Mouse (Mus musculus) thymus, postnatal 14 days (tissue): ENCODE data around the gene Spata13.

ENCODE experiments used
- DNase-seq: peaks from one replicate; pipeline ENCODE4 v3.0.0; 2021

The Spata13 gene

DNA sequence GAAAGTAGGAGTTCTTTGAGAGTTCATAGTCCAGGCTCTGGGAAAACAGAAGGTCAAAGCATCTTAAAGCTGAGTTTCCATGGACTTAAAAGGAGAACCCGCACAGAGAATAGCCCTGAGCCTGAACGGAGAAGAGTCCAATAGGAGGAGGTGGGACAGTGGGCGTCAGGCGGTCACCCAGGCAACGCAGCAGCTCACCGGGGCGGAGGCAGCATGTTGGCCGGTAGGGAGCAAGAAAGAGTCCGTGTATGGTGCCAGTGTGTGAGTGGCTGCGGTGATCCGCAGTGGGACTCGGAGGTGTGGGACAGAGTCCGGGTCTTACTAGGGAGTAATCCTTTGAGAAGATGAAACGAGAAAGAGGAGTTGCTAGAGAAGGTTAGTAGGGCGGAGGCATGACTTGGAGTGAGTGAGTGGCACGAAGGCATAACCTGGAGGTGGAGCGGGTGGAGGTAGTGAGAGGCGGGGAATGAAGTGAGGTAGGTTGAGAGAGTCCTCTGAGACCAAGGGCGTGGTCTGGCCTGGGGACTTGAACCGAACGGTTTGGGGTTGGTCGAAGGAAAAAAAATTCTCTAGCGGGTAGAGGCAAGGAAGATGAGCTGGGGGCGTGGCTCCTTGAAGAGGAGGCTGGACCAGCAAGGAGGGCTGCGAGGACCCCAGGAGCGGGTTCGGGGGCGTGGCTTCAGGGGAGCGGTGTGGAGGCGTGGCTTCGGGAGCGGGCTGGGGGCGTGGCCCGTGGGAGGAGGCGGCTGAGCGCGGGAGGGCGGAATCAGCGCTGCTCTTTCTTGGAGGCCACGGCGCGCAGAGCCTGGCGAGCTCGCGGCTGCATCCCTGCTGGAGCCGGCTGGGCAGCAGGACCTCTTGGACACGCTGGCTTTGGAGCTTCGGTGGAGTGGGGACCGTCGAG, at the start of gene Spata13:
TSS of gene Spata13 (plus strand) at position 41 of the 904 bp plus-strand sequence.
- DNase-seq, result peak; percentile 92

DNA sequence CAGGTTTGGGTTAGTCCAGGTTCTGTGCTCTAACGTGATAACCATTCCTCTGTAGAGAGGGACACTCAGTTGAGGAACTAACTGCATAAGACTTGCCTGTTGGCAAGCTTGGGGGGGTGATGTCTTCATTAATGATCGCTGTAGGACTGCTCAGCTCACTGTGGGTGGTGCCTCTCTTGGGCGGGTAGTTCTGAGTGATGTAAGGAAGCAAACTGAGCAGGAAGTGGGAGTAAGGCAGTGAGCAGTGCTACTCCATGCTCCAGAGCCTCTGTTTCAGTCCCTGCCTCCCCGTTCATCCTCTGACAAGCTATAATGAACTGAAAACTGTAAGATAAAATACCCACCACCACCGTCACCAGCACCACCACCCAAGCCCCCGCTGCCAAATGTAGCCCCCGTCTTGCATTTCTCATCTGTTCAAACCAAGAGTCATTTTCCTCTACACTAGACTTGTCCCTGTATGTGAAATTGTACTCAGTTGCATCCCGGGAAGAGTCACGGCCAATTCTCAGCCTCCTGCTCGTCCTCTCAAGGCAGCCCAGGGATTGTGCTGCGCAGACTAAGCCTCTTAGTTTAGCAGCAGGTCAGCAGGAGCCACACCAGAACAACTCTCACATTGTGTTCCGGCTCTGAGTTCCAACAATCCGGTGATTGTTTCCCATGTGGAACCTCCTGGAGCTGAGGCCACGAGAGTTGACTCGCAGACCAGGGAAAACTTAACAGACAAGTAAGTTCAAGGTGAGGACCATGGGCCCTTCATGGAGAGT, 46.9 kb upstream of the Spata13 start:
- DNase-seq, result no peak

DNA sequence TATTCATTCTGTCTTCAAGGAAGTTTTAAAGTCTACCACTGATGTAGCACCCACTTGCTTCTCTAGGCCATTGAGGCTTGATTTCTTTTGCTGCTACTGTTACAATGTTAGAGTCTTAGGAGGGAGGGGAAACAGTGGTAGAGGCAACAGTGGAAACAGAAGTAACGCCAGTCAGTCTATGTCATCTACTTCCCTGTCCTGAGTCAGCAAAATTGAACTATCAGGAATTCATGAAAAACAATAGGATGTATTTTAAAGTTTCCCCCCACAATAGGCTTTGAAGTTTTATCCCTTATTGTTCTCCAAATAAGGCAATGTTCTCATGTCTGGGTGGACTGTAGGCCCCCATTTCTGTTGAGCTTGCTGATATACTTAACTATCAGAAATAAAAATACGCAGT, 44.8 kb upstream of the Spata13 start:
- no peak for DNase-seq

DNA sequence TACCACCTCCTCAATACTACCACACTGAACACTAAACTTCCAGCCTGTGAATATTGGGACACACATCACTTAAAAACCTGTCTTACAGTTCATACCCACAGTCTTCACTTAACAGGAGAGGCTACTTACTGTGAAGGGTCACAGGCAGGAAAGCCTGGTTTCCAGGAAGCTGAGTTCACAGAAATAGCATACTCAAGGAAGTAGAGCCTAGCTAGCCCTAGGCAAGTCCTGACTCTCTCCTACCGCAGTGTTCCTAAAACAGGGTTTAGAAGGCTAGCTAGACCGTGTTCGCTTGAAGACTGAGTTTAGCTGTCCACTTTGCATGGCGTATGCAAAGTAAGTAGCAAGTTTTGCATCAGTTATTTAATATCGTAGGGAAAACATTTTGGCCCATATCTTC, 41.5 kb upstream of the Spata13 start:
- no peak for DNase-seq

DNA sequence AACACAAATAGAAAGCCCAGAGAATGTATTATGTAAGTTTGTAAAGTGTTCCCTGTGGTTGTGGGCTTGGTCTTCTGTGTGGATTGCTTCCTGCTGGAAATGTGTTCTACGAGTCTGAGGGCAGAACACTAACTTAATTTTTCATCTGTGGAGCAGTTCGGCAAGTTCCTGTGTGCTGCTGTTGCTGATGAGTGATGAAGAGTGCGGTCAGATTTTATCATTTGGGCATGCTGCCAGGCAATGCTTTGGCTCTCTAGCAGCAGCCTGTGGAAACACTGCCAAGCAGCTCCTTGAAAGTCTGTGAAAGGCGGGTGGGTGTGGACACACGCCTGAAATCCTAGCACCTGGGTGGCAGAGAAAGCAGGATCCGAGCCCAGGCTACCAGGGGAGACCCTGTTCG, 41.0 kb upstream of the Spata13 start:
- DNase-seq, result no peak

DNA sequence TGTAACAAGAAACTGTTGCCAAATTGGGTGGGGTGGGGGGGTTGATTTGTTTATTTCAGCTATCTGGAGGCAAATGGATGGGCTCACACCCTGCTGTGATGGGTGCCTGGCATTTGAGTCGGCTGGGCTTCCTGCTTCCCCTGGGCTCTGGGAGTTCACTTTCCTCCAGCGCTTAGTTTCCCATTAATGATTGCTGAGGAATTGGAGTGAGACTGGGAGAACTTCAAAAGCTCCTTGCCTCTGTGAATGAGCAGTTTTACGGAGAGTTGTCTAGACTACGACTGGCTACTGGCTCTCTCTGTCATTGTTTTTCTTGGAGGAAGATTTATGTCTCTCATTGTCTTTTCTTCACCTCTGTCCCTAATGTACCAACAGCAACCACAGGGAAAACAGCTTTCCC, 36.2 kb upstream of the Spata13 start:
- no peak for DNase-seq

DNA sequence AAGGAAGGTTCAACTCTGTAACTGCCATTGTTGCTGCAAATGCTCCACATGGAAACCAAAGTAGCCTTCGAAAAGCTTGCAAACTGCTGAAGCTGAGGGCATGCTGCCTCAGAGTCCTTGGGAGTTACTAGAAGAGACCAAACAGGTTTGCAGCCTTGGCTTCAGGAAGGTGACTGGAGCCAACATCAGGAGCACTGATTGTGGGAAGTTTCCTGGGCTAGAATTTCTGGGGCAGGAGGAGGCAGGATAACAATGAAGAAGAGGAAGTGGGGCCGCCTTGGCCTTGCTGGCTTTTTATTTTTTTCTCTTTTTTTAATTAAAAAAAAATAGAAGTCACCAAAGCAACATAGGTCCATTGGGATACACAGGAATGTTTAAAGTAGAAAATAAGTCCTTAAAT, 34.8 kb upstream of the Spata13 start:
- no peak for DNase-seq

DNA sequence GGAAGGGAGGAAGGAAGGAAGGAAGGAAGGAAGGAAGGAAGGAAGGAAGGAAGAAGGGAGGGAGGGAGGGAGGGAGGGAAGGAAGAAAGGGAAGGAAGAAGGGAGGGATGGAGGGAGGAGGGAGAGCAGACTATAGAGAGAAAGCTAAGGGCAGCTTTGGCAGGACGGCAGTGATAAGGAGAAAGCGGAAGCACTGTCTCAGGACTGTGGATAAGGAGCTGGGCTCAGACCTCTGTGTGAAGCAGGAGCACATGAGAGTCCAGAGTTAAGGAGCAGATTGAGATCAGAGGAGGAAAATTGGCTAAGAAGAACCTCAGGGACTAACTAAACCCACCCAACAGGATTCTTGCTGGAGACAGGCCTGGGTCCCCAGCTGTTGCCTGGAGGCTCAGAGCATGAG, 28.2 kb upstream of the Spata13 start:
- no peak for DNase-seq

DNA sequence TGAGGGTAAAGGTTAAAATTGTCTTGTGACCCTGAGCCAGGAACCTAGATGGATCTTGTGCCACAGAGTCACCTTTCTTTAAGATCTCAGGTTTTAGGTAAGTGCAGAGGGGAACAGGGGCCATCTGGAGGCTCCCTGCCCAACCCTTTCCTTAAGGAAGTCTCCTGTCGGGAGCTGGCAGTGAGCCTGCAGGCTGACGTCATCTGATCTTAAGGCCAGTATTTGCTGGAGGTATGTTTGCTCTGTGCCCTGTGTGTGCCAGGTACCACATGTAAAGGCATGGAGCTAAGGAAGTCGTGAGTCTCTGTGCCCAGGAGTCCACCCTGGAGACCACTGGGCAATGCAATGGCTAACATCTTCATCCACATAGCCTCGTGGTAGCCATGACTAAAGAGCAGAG, 27.6 kb upstream of the Spata13 start:
- no peak for DNase-seq

DNA sequence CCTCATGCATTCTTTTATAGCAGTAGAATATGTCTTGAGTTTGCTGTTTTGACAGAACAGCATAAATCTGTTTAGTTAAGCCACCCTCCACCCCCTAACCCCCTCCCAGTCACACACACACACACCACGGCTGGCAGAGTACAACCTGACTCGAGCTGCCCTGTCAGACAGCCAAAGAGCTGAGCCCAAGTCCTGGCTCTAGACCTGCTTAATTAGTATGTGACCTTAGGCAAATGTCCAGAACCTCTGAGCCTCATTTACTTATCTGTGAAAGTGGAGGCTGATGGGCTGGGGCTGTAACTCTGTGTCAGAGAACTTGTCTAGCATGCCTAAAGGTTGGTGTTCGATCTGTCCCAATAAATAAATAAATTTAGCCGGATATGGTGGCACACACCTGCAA, 26.1 kb upstream of the Spata13 start:
- no peak for DNase-seq

DNA sequence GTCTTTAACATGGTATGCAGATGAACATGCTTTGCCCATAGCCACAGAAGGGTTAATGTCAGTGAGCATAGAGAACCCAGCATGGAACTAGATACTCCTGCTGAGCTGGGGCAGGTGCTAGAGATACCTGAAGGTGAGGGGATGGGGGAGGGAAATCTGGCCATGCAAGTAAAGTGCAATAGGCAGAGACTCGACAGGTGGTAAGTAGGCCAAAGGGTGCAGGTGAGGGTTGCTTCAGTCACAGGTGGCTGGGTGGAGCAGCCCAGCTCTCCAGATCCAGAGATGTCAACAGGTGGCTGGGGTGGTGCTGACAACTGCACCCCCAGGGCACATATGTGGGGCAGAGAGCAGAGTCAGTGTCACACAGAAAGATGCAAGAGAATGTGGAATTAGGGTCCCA, 24.6 kb upstream of the Spata13 start:
- DNase-seq, result no peak

DNA sequence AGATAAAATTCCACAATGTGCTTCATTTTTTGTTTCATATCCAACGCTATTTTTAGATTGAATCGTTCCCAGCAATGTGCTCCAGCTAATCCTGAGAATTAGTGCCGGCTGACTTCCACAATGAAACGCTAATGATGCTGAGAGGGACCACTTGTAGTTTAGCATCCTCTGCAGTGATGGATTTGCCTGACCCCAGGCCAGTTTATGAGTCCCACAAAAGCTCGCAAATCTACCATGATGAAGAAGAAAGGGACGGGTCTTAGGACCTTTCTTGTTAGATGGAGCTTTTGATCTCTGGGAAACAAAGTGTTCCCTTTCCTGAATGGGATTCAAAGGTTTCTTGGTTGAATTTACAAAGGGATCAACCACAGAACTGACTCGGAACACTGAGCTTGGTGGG, 21.1 kb upstream of the Spata13 start:
- DNase-seq, result no peak

DNA sequence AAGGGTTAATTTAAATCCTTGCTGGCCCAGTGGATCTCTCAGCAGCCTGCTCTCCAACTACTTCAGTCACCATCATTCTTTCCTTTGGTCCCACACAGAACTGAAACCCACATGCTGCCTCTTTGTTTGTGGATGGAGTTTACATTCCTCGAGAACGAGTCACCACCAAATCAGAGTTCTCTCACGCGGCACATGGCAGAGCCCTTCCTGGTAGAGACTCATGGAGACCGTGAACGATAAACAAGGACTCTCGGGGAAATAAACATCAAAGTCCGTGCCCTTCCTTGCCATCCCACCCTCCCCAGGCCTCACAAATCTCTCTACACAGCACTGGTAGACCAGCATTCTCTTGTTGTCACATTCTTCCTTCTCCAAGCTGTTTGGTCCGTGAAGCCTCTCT, 12.7 kb upstream of the Spata13 start:
- DNase-seq, result no peak

DNA sequence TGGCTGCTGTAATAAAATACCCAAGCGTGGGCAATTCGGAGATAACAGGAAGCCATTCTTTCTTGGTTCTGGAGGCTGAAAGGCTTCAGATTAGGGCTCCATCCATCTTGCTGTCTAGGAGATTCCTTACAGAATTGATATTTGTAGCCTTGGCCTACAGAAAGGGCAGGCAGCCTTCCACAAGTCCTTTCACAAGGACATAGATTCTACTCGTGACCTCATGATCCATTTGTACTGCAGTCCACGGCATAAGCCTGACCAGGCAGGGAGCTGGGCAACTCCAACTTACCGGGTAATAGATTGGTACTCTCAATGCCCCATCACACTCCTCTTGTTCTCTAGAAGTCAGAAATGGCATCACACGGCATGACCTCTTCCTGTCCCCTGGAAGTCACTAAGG, 8.3 kb upstream of the Spata13 start:
- DNase-seq, result no peak

DNA sequence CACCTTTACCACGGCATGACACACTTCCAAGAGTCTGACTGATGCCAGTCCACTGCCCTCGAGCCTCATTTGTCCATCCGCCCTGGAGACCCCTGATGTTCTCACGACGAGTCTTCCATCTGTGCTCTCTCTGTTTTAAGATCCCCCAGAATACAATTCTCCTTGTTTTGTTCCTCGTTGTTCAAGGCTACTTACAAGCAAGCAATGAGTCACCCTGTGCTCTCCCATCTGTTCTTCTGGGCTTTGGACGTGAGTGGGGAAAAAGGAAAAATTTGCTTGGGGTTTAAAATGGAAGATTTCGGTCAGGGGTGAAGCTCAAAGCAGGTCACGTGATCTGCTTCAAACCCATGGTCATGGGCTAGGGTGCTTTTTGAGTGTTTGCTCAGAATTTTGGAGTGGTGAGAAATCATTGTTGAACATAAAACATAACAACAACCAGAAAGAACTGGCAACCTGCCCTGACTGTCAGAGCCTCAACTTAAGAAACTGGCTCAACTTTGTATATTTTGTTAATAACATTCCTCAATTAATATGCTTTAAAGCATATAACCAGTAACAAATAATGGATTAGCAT, 3.8 kb upstream of the Spata13 start:
- DNase-seq, result no peak

DNA sequence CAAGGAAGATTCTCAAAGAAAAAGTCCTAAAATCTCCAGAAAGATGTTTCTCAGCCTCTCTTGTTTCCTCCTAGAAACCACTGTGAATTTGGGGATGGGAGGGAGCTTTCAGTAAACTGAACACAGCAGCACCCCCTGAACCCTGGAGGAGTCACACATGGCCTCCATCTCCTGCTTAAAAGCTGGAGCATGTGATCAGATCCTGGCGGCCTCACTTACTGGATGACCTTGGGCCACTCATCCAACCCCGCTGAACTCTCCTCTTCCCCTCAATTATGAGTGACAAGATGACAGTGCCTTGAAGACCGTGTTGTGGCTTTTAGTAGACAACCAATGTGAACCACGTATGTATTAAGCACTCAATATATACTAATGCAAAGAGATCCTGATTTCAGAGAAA, 2.8 kb upstream of the Spata13 start:
- no peak for DNase-seq

DNA sequence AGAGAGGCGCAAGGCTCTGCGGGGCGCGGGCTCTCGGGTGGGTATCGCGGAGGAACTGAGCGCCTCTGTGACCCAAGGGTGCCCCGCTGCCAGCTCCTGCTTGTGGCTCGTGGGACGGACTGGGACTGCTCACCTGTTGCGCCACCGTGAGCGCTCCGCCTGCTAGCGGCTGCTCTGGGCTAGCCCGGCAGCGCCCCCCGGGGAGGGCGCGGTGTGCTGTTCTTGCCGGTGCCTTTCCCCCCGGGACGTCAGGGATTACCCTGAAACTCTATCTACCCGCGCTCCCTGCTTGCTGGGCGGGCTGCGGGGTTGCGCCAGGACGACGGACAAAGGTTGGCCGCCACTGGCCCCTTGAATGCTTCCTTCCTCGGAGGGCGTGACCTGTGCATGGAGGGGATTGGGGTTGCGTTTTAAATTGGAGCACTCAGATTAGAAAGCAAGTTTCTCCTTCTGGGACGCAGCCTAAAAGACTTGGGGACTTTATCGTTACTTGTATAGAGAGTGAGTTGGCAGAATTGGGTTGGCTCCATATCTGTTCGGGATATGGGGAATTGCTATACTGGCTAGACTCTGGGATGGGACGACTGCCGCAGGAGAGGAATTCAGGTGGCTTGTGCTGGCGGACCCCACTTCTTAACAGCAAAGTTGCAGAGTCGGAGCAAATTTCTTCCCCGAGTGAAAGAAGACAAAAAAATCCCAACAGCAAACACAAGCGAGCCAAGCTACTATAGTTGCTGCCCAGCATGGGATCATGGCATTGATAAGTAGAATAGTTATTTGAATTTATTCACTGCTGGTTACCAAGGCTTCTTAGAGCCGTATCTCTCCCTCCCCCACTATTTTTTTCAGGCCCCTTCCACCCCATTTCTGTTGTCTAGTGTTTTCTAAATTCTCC, 1.3 kb downstream of the Spata13 start:
- DNase-seq, result peak; percentile 57

DNA sequence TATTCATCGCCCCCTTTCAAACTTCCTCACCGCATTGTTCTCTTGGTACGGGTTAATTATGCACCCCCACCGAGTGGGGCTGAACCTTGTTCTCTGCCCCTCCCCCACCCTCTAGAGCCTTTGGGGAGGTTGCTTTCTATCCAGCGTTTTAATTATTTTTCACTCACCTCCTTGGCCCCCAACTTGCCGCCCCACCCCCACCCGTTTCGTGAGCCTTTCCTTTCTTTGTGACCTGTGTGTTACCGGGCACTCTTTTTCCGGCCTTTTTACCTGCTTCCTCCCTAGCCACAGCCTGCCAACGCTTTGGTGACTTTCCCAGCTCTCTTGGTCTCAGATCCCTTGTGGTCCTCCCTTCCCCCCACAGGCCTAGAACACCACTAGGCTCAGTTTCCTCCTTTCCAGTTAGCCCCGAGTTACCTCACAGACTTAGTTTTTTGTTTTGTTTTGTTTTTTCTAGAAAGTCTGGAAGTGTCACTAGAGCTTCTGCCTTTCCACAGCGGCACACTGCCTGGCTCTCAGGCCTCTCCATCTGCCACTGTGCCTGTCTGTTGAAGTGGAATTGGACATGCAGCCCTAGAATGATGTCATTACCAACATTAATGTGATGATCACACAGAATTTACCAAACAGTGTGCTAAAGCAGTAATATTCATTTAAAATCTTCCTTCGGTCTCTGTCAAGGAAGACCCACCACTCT, 2.3 kb downstream of the Spata13 start:
- no peak for DNase-seq

DNA sequence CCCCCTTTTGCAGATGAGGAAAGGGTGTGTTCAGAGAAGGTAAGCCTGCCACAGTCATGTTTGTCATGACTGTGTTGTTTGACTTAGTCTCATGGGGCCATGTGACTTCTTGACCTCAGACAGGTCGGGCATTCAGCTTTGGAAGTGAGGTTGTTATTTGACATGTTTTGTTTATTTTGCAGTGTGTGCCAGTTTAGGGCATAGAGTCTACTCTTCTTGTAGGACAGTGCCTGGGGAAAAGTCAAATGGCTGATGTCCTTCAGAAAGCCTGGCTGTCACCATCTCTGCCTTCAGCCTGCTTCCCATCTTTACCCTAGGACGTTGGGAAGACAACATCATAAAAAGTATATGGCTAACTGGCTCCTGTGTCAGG, 2.8 kb downstream of the Spata13 start:
- DNase-seq, result no peak

DNA sequence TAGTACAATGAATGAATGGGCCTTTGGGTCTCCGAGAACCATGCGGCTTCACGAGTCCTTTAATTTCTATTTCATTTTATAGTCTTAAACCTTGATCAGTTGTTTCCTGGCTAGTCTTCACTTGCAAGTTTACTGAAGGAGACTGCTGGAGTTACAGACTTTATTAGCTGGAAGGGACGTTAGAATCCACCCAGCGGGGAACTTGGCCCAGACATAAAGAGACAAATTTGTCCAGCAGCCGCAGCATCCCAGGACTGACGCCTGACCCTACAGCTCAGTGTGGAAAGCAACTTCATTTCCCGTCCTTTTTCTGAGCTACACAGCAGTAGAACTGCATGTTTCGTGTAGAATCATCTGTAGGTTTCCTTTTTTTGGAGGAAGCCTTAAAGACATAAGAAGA, 3.2 kb downstream of the Spata13 start:
- no peak for DNase-seq

DNA sequence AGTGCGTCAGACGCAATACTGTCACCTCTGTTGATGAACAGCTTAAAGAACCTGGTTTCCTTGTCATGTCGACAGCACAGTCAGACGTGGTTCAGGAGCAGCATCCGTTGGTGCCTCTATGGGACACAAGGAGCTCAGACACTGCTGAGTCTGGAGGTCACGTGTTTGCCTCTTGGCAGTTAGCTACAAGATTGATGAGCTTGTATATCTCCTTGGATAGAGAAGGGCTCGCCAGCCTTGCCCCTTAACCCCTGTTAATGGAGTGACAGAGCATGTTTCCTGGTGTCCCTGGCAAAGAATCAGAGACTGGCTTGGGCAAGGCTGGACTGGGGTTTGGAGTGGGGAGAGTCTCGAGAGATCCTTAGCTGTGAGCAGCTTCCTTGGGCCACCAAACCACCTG, 4.4 kb downstream of the Spata13 start:
- DNase-seq, result no peak

DNA sequence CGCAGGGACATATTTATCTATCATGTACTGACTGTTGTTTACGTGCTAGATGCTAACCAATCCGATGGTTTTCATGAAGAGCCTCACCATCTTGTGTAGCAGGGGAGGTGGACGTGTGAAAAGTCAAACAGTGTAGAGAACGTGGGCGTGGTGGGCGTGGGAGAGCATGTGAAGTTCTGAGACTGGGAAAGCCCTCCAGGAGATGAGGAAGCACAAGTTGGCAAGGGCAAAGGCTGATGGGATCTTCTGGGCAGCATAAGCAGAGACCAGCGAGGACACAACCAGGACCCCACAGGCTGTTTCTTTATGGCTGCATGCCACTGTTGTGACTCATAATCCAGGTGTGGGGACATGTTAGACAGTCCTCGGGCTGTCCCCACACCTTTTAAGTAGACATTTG, 5.4 kb downstream of the Spata13 start:
- no peak for DNase-seq
